In the genomic region with DNA sequence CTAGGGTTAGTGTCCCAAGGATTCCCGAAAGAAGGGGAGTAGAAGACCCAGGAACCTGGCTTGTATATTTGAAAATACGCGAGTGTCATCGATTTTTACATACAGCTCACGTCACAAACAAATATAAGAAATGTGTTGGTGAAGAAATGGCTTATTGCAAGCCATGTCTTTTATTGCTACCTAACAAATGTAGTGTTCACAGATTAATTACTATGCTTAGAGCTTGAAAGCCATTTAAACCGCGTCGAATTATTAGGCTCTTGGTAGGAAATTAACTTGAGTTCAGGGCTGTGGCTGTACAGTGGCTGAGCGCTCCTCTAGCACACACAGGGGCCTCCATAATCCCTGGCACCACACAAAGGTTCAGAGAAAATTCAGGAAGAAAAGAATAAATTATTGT, we compare ENCODE assay signal across 8 mouse cellular contexts. TPM values are rescaled to one million over a fixed set of nuclear protein-coding genes. Genes with fewer than 3 reads are reported as not detected.
DNase-seq lines count a peak whose midpoint lies in the region; ATAC-seq and TF ChIP-seq lines count a peak whose summit lies in the region.

No protein-coding gene starts in this region.

- H3K27ac ChIP-seq in heart, embryonic 10.5 days, result peak overlapping the region; percentile 100
- H3K27ac ChIP-seq in limb, embryonic 15.5 days, result peak overlapping the region; percentile 98
- H3K27ac ChIP-seq in stomach, postnatal 0 days (replicated peaks), result peak overlapping the region; percentile 100

- TF ChIP-seq CTCF in stomach, postnatal 0 days (IDR thresholded peaks at IDR 0.05; ENCODE audit: low read depth), result no peak

- no peak for TF ChIP-seq EP300 in stomach, postnatal 0 days (optimal IDR thresholded peaks at IDR 0.05)

- no peaks in the 10 kb centered on the region for H3K27me3 ChIP-seq in heart, embryonic 10.5 days (ENCODE audit: insufficient read depth, poor library complexity, severe bottlenecking)
- H3K27me3 ChIP-seq in limb, embryonic 15.5 days, result no peaks in the 10 kb centered on the region
- H3K27me3 ChIP-seq in stomach, postnatal 0 days (ENCODE audit: control insufficient read depth, insufficient read depth, low read length), result no peaks in the 10 kb centered on the region

- H3K4me2 ChIP-seq in limb, embryonic 15.5 days, result peak overlapping the region; percentile 46
- peak overlapping the region; percentile 70 for H3K4me2 ChIP-seq in stomach, postnatal 0 days (replicated peaks; ENCODE audit: low read depth)

- 17% methylated on average over 9 of the region's 9 CpGs for WGBS in heart, embryonic 10.5 days
- WGBS in limb, embryonic 15.5 days, result 16% methylated on average over 9 of the region's 9 CpGs
- 15% methylated on average over 9 of the region's 9 CpGs for WGBS in stomach, postnatal 0 days

- H3K36me3 ChIP-seq in heart, embryonic 10.5 days, result no peaks in the 10 kb centered on the region
- H3K36me3 ChIP-seq in limb, embryonic 15.5 days, result no peaks in the 10 kb centered on the region
- H3K36me3 ChIP-seq in stomach, postnatal 0 days (ENCODE audit: control insufficient read depth, insufficient read depth, low read length), result no peaks in the 10 kb centered on the region

- no peak for DNase-seq in heart, embryonic 10.5 days (ENCODE audit: low spot score)
- DNase-seq in heart, adult 11 months, result no peak
- peak; percentile 8 for DNase-seq in thymus, postnatal 4 days
- DNase-seq in thymus, postnatal 10 days (ENCODE audit: low spot score in 2 of 2), result no peak
- no peak for DNase-seq in stomach, postnatal 0 days (ENCODE audit: low spot score)
- DNase-seq in spleen, postnatal 14 days (ENCODE audit: low spot score in 2 of 2), result no peak
- DNase-seq in left cerebral cortex, adult 9 months (ENCODE audit: low spot score in 2 of 2), result no peak

- H3K4me3 ChIP-seq in heart, embryonic 10.5 days, result peak overlapping the region; percentile 98
- peak overlapping the region; percentile 98 for H3K4me3 ChIP-seq in limb, embryonic 15.5 days
- peak overlapping the region; percentile 96 for H3K4me3 ChIP-seq in stomach, postnatal 0 days (ENCODE audit: low read depth, low read length)

- H3K9ac ChIP-seq in limb, embryonic 15.5 days, result peak overlapping the region; percentile 69
- peak overlapping the region; percentile 100 for H3K9ac ChIP-seq in stomach, postnatal 0 days (ENCODE audit: low read length)

- peaks cover 5% of the 10 kb centered on the region for H3K4me1 ChIP-seq in heart, embryonic 10.5 days
- peaks cover 11% of the 10 kb centered on the region for H3K4me1 ChIP-seq in limb, embryonic 15.5 days
- no peaks in the 10 kb centered on the region; the same call in 1 of the 2 replicates for H3K4me1 ChIP-seq in stomach, postnatal 0 days (replicated peaks; ENCODE audit: control insufficient read depth, insufficient read depth)

- no peak for ATAC-seq in limb, embryonic 15.5 days (ENCODE audit: insufficient number of reproducible peaks, low FRiP score, low TSS enrichment, low read depth)
- no peak for ATAC-seq in stomach, postnatal 0 days (ENCODE audit: low FRiP score, low TSS enrichment)

- H3K9me3 ChIP-seq in heart, embryonic 10.5 days, result no peaks in the 10 kb centered on the region
- H3K9me3 ChIP-seq in limb, embryonic 15.5 days, result no peaks in the 10 kb centered on the region
- H3K9me3 ChIP-seq in stomach, postnatal 0 days (ENCODE audit: control insufficient read depth, low read length), result no peaks in the 10 kb centered on the region

RNA-seq across cellular contexts. Expression of a gene that starts 0.7 kb away (rescaled TPM):
- 135 and 153 TPM in 2 replicates for polyA plus RNA-seq in heart, embryonic 10.5 days (2016; fragmentation: Nextera tagmentation; extraction: Ambion mirVana)
- 141 TPM in 2 replicates for polyA plus RNA-seq in limb, embryonic 15.5 days (2015; fragmentation: Nextera tagmentation; extraction: Ambion mirVana)
- polyA plus RNA-seq in stomach, postnatal 0 days (2015; fragmentation: Nextera tagmentation; extraction: Ambion mirVana), result 54.9 and 60.1 TPM in 2 replicates

RNA-seq across cellular contexts. Expression of a gene that starts 20.2 kb away (rescaled TPM):
- 28.5 and 30.6 TPM in 2 replicates for polyA plus RNA-seq in heart, embryonic 10.5 days (2016; fragmentation: Nextera tagmentation; extraction: Ambion mirVana)
- polyA plus RNA-seq in limb, embryonic 15.5 days (2015; fragmentation: Nextera tagmentation; extraction: Ambion mirVana), result 40.7 and 42.9 TPM in 2 replicates
- 23.6 and 24.5 TPM in 2 replicates for polyA plus RNA-seq in stomach, postnatal 0 days (2015; fragmentation: Nextera tagmentation; extraction: Ambion mirVana)

RNA-seq across cellular contexts. Expression of a gene that starts 35.4 kb away (rescaled TPM):
- 1.1 and 1.2 TPM in 2 replicates for polyA plus RNA-seq in heart, embryonic 10.5 days (2016; fragmentation: Nextera tagmentation; extraction: Ambion mirVana)
- polyA plus RNA-seq in limb, embryonic 15.5 days (2015; fragmentation: Nextera tagmentation; extraction: Ambion mirVana), result 1.2 and 1.4 TPM in 2 replicates
- polyA plus RNA-seq in stomach, postnatal 0 days (2015; fragmentation: Nextera tagmentation; extraction: Ambion mirVana), result 0.71 and 0.81 TPM in 2 replicates
